Mouse (Mus musculus) erythroblast, adult 5-6 weeks (primary cell): ENCODE measurements around the gene Phospho1. TPM values are rescaled to one million over a fixed set of nuclear protein-coding genes. Genes with fewer than 3 reads are reported as not detected.
A peak's percentile ranks its signal among the peaks of the same experiment; 100 is the strongest.

Source experiments
- ATAC-seq: replicated peaks from 2 replicates; pipeline ENCODE4 v1.8.0; 2016; ENCODE audit warnings: moderate number of reproducible peaks, mild to moderate bottlenecking, moderate TSS enrichment, inconsistent platforms; ENCODE audit not compliant: poor library complexity, low FRiP score, severe bottlenecking
- total RNA-seq, 2 experiments: library from RNA; stranded (forward) in 1 of 2; stranded (reverse) in 1 of 2; fragments of 150-400 nt in 1 of 2; fragments of 200-764, 138-1000 nt in 1 of 2; gene quantifications; 2 replicates each; pipeline versions ENCODE4 v1.2.3 to v1.2.4; 2015 to 2017; ENCODE audit warnings: low replicate concordance in 2 of 2

Gene Phospho1
- 71.9 and 86.1 TPM in 2 replicates for total RNA-seq (2015; ENCODE audit: low replicate concordance)
- total RNA-seq (2017; ENCODE audit: low replicate concordance), result 54.2 and 57.9 TPM in 2 replicates

DNA sequence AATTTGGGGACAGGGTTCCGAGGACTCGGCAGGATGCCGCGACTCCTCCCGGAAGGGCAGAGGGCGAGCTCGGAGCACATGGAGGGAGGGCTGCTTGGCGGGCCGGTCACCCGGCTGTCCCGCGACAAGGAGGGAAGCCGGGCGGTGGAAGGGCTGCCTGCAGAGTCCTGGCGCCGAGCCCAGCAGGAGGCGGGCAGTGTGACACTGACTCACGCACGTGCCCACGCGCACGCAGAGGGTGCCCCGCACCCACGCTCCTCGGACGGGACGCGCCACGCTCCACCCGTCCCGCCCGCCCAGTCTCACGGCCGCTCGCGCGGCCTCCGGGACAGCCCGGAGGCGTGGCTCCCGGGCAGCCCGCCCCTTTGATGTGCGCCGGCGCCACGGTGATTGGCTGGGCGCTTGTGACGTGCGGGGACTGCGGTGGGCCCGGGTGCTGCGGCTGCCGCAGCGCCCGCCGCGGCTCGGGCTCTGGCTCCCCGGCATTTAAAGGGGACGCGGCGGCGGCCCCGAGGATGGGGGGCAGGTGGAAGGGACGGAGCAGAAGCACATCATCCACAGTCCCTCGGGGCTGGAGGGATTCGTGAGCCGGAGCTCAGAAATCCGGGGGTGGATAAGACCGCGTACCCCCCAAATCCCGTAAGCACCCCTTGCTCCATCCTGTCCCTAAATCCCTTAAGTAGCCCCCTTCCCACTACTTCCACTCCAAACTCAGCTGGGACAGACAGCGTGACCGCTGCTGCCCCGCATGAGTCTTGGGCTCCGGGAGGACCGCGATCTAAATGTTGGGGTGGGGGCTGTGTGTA lies at the start of gene Phospho1:
TSS of gene Phospho1 (plus strand) at position 429 of the 806 bp plus-strand sequence.
- peak; percentile 78 for ATAC-seq

DNA sequence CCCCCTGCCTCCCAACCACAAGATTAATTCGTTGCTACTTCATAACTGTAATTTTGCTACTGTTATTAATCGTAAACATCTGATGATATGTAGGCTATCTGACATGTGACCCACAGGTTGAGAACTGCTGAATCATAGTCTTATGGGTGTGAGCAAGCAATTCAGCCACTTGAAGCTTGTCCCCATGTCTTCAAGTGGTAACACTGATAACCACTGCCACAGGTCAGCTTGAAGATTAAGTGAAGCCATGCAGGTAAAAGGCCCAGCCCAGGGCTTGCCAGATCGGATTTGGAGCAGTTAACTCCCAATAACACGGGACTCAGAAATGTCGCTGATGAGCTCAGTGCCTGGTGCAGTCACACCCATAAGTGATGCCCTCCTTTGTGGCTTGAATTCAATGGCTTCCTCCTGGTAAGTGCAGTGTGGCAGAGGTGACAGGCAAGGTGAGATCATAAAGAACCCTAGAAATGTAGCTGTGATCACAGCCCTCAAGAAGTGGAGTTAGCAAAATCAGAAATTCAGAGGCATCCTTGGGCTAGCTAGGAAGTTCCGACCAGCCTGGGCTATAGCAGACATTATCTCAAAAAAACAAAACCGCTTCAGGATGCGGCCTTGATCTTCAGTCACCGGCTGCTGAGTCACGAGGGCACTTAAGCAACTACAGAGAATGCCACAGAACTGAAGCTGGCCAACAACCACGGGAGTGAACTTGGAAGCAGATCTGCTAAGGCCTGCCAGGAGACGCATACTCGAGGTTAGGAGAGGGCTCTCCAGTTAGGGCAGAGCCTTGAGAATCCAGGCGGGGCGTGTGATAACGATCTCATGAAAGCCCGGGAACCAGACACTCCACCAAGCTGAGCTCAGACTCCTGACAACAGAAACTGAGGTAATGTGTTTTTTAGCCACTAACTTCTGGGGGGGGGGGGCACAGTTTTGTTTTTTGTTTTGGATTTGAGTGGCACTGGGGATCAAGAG lies 46.7 kb upstream of the Phospho1 start:
- peak; percentile 78 for ATAC-seq

DNA sequence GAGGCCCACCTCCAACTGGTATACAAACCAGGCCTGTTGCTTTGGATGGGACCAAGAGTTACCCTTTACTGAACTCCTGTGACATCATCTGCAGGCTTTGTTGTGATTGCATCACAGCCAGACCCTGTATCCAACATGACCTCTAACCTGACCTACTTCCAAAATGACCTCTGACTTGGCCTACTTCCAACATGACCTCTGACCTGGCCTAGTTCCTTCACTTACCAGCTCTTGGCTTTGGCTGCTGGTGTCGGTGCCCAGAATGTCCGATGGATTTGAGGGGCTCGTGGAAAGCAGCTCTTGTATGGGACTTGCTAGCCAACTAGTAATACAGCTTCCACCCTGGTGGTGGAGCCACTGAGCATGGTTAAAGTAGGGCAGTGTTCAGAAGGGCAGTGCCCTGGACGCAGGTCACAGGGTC lies 45.5 kb upstream of the Phospho1 start:
- peak; percentile 59 for ATAC-seq

DNA sequence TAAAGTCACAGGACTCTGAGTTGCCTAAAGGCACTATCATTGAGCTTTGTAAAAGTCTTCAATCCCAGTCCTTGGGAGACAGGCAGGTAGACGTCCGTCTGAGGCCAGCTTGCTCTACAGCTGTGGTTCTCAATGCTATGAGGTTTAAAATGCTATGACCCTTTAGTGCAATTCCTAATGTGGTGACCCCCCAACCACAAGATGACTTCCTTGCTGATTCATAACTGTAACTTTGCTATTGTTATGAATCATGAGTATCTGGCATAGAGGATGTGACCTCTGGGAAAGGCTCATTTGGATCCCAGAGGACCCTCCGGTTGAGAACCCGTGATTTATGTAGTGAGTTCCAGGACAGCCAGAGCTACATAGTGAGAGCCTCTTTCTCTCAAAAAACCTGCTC lies 44.9 kb upstream of the Phospho1 start:
- no peak for ATAC-seq

DNA sequence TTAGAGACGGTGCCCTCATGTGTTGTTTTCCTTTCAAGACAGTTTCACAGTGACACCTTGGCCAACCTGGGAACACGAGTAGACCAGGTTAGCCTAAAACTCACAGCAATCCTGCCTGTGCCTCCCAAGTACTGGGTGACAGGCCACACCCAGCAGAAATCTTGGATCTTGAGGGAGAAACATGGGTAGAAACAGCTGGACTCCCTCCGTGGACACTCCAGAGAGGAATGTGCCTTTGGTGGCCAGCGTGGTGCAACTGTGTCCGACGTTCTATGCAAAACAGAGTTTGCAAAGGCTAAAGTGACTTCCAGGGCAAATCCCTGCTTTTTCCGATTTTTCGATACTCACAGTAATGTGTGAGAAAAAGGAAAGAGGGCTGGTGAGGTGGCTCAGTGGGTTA lies 43.8 kb upstream of the Phospho1 start:
- no peak for ATAC-seq

DNA sequence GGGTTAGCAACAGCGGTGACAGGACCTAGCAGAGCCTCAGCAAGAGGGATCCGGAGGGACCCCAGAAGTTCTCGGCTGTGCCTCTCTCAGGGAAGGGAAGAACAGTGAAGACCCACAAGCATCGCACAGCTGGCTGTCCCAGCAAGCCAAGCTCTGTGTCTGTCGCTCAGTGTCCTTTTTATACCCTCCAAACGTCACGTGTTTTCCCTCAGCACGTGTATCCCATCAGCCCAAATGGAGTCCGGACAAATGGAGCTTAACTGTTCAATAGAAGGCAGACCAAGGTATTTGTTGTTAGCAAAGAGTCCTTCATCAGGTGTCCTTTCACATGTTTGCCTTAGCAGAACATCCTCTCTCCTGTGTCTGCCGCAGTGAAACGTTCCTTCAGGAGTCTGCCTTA lies 42.7 kb upstream of the Phospho1 start:
- ATAC-seq, result no peak

DNA sequence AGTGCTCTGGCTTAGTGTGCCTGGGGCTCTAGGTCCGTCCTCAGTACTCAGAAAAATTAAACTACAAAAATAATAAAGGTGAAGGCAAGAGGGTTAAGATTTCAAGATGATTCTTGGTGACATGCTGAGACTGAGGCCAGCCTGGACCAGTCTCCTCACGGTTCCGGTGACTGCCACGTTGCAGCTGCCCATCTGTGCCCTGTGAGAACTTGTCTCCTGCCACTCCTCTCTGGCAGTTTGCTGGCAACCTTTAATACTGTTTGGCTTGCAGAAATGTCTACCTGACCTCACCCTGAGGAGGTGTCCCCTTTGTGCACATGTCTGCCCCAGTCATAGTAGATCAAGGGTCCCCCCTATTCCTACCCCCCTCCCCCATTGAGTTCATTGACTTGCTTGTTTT lies 40.8 kb upstream of the Phospho1 start:
- no peak for ATAC-seq

DNA sequence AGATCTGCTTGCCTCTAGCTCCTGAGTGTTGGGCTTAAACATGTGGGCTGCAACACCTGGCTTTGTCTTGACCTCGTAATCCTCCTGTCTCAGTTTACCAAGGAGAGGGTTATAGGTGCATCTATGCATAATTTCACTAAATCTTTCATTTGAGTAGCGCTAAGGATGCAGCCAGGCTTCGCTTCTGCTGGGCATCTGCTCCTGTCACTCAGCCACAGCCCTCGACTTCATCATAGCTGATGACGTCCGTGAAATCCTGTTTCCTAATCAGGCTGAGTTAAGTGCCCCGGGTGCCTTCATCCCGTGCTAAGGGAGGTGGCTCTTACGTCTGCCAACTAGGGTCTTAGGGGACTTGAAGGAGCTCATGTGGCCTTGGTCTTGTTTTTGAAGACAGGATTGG lies 40.3 kb upstream of the Phospho1 start:
- no peak for ATAC-seq

DNA sequence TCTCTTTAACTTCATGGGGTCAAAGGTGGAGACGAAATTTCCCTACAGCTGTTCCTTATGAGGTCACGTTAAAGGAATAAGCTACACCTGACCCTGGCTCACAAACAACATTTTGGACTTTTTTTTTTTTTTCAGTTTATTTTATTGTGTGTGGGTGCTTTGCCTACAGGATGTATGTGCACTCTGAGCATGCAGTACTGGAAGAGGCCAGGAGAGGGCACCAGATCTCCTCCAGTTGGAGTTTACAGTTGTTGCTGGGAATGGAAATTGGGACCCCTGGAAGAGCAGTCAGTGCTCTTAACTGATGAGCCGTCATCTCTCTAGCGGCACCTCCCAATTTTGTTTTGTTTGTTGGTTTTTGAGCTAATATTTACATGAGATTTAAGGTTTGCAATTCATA lies 38.6 kb upstream of the Phospho1 start:
- no peak for ATAC-seq

DNA sequence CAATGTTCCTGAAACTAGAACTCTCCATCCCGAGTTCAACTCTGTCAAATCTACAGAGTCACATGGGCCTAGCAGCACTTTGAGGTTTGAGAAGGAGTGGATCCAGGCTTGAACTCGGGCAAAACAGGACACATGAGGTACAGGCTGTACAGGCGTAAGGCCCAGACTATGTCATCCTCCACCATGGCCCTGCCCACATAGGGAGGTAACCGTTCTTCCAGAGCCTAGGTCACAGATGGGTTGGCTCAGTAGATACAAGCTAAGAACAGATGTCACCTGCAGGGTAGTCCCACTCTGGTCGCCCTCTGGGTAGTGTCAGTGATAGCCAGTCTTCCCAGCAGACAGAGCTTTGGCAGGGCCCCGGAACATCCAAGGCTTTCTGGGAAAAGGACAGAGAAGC lies 37.8 kb upstream of the Phospho1 start:
- ATAC-seq, result peak; percentile 43

DNA sequence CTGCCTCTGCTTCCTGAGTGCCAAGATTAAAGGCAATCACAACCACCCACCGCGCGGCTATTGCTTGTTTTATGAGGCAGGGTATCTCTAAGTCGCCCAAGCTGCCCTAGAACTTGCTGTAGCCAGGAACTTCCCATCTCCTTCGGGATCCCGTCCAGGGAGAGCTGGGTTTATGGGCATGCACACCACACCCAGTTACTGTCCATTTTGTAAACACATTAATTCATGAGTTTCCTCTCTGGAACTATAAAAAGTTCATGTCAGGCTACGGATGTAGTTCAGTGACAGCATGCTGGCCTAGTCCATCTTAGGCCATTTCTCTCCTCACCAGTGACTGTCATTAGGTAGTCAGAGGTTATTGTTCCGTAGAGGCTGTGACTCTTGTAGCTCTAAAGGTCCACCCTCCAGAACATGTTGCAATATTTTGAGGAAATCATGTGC lies 34.8 kb upstream of the Phospho1 start:
- no peak for ATAC-seq

DNA sequence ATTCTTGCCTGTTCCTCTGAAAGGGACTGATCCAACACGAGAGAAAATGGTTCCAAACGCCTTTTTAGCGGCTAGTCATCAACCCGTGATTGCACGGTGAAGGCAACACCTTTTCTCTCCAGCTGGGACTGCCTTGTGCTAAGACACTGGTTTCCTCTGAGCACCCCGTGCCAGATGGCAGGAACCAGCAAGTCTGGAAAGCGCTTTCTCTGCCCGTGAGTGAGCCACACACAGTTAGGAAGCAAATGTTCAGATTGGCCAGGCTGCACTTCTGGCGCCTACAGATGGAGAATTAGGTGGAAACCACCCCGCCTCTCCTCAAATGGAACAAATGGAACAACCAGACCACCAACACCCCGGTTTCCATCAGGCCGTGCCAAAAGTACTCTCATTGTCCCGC lies 32.5 kb upstream of the Phospho1 start:
- no peak for ATAC-seq

DNA sequence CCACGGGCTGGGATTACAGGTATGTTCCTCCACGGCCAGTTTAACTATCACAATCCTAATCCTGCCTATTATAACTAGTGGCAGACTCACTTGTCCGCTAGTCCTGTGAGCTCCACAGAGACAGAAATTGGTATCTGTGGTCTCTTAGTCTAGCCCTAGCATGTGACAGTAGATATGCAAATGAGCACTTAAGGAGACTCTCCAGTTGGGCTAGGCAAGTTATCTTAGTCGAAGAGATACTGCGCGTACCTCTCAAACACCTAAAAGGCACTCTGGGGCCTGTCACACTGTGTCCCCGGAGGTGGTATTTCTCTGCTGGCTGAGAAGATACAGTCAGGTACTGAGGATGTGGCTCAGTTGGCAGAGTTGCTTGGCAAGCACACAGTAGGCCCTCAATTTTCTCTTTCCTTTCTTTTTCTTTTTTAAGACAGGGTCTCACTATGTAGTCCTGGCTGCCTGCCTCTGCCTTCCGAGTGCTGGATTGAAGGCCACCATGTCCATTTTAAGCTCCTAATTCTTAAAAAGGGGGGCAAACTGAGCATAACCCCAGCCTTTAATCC lies 31.3 kb upstream of the Phospho1 start:
- peak; percentile 85 for ATAC-seq

DNA sequence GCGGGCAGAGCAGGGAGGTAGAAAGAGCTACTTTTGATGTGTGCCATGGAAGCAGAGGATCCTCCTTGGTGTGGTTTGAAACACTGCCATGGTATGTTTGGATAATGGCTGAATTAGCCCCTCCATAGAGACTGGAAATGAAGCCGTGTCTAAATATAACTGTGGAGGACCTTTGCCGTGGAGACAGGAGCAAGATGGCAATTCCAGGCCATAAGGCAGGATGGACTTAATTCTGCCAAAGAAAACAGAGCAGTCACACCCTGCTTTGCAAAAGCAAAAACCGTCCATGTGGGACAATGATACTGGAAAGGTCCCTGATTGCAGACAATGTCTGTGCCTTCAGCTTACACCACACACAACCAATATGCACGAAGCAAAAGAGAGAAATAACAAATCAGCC lies 30.1 kb upstream of the Phospho1 start:
- no peak for ATAC-seq

DNA sequence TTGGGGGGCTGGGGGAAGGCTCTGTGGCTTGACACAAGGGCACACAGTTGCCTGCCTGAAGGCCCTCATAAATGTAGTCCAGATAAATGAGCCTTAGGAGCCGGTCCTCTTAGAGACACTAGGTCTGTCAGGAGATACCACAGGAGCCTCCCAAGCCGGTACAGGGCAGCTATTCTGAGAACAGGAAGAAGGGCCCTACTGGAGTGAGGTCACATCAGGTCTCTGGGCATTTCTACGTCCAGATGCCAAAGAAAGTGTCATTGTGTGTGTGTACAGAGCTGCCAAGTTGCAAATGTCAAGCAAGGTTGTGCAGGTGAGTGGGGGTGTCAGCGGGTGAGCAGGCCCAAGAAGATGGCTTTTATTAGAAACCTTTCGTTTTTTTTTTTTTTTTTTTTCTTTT lies 28.7 kb upstream of the Phospho1 start:
- no peak for ATAC-seq

DNA sequence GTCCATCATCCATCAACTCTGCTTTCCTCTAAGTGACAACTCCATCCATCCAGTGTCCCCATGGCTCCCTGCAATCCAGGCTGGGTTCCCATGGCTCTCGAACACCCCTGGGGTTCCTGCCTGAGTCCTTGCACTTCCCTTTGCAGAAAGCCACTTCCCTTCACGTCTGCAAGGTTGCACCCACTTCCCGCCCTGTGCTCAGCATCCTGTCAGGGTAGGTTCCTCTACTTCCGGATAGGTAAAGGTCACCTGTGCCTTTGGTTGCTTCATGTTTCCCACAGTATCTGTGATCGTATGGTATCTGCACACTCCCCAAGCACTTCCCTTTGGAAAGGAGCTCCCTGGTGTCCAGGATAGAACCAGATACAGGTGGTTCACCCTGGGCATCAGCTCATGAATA lies 19.3 kb upstream of the Phospho1 start:
- no peak for ATAC-seq

DNA sequence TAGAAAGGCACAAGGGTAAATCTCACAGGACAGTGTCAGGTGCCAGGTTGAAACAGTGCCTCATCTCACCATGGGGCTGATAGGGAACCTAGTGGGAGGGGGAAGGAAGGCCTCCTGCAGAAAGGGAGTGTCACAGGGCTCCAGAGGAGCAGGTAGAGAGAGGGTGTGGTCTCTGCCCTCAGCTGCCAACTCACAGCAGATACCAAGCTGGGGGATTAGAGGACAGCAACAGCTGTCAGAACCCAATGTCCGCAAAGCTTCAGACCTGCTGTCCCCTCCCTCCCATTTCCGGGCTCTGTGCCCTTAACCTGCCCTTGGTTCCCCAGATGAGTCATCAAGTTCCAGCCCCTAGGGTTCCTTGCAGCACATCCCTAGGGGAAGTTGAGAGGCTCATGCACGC lies 18.8 kb upstream of the Phospho1 start:
- peak; percentile 69 for ATAC-seq

DNA sequence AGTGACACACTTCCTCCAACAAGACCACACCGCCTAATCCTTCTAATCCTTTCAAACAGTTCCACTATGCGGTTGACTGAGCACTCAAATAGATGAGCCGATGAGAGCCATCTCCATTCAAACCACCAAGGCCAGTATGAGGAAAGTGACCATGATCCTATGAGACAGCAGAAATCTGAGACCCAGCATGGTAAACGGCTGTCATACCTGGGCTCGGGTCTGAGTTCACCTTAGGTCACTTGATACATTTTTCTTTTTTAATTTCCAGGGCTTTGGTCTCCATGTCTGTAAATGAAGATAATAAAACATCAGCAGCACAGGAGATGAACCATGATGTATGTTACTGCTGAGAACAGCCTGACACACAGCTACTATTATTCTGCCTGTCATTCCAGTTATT lies 16.4 kb upstream of the Phospho1 start:
- peak; percentile 3; the same call in 1 of the 2 replicates for ATAC-seq

DNA sequence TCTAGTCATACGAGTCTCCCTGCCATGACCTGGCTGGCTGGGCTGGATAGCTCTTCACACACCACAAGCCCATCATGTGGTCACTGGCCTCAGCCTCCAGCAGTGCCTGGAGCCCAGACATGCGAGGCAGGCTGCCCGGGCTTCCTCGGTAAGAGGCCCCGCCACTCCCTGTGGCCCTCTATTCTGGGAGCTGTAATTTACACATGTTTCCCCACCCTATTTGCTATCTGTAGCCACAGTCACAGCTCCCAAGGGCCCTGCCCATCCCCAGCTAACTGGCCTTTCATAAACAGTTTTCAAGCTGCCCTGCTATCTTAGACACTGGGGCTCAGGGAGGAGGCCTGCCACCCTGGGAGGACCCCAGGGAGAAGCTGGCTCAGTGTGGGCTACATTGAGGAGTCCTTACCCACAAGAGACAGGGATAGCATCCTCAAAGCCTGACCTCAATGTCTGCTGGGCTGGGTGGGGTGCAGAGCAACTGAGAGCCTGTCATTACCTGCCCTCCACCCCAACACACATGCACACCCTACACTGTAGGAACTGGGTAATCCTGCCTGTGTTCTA lies 15.8 kb upstream of the Phospho1 start:
- peak; percentile 79 for ATAC-seq

DNA sequence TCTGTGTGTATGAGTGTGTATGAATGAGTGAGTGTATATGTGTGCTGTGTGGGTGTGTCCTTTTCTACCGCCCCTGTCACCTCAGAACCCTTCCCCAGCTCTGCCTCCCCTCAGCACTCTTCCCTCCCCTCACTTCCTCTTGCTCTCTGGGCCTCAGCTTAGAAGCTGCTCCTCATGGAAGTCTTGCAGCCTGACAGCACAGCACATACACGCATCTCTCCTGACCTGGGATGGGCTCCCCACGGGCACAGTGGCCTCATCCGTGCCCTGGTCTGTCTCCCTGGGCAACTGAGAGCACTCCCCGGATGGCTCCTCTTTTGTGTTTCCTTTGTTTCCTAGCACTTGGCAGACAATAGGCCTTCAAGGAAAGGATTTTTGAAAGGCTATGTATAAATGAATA lies 14.7 kb upstream of the Phospho1 start:
- ATAC-seq, result peak; percentile 3
